Mouse (Mus musculus) adrenal gland, postnatal 10 days (tissue): ENCODE results near the gene Rbfox1. TPM values are rescaled to one million over a fixed set of nuclear protein-coding genes. Genes with fewer than 3 reads are reported as not detected.
A peak's percentile ranks its signal among the peaks of the same experiment; 100 is the strongest.

Experiments used
- DNase-seq: peaks from one replicate; pipeline ENCODE4 v3.0.0; 2021; ENCODE audit warnings: mixed read lengths
- total RNA-seq, 2 experiments: library from RNA; stranded (reverse); gene quantifications; 2 replicates each; pipeline ENCODE4 v1.2.3; 2021

The Rbfox1 gene
- total RNA-seq, 2 experiments from 2014 or later = 5.0 to 12.9 TPM

GRCm38 (mm10) chr16:6349381-6349780 lies 464.2 kb downstream of the Rbfox1 start:
- DNase-seq = no peak

GRCm38 (mm10) chr16:6350256-6350655 lies 465.1 kb downstream of the Rbfox1 start:
- no peak for DNase-seq

GRCm38 (mm10) chr16:6353191-6353590 lies 468.0 kb downstream of the Rbfox1 start:
- no peak for DNase-seq

GRCm38 (mm10) chr16:6356931-6357330 lies 471.8 kb downstream of the Rbfox1 start:
- no peak for DNase-seq

GRCm38 (mm10) chr16:6365793-6366192 lies 480.6 kb downstream of the Rbfox1 start:
- no peak for DNase-seq

- no peak for DNase-seq
Measured at GRCm38 (mm10) chr16:6366649-6367048, 481.5 kb downstream of the Rbfox1 start.

GRCm38 (mm10) chr16:6380924-6381323 lies 495.8 kb downstream of the Rbfox1 start:
- DNase-seq = no peak

- no peak for DNase-seq
Measured at GRCm38 (mm10) chr16:6381572-6381971, 496.4 kb downstream of the Rbfox1 start.

- DNase-seq = no peak
Measured at GRCm38 (mm10) chr16:6382712-6383111, 497.6 kb downstream of the Rbfox1 start.

- DNase-seq = no peak
Measured at GRCm38 (mm10) chr16:6390278-6390930, 505.2 kb downstream of the Rbfox1 start.

GRCm38 (mm10) chr16:6396676-6397409 lies 511.7 kb downstream of the Rbfox1 start:
- DNase-seq = no peak

GRCm38 (mm10) chr16:6397635-6398034 lies 512.5 kb downstream of the Rbfox1 start:
- DNase-seq = no peak

- no peak for DNase-seq
Measured at GRCm38 (mm10) chr16:6402816-6403215, 517.7 kb downstream of the Rbfox1 start.

- DNase-seq = no peak
Measured at GRCm38 (mm10) chr16:6414846-6415245, 529.7 kb downstream of the Rbfox1 start.

- DNase-seq = no peak
Measured at GRCm38 (mm10) chr16:6421623-6422145, 536.5 kb downstream of the Rbfox1 start.

- no peak for DNase-seq
Measured at GRCm38 (mm10) chr16:6423878-6424409, 538.8 kb downstream of the Rbfox1 start.

GRCm38 (mm10) chr16:6424738-6425137 lies 539.6 kb downstream of the Rbfox1 start:
- no peak for DNase-seq

GRCm38 (mm10) chr16:6427292-6428281 lies 542.4 kb downstream of the Rbfox1 start:
- DNase-seq = no peak

- no peak for DNase-seq
Measured at GRCm38 (mm10) chr16:6430981-6431380, 545.8 kb downstream of the Rbfox1 start.

GRCm38 (mm10) chr16:6436445-6436844 lies 551.3 kb downstream of the Rbfox1 start:
- DNase-seq = peak; percentile 4

GRCm38 (mm10) chr16:6448250-6448649 lies 563.1 kb downstream of the Rbfox1 start:
- no peak for DNase-seq

GRCm38 (mm10) chr16:6455349-6455748 lies 570.2 kb downstream of the Rbfox1 start:
- DNase-seq = peak; percentile 28
